Mouse (Mus musculus) heart, postnatal 10 days (tissue): ENCODE results near the gene C130026I21Rik. TPM values are rescaled to one million over a fixed set of nuclear protein-coding genes. Genes with fewer than 3 reads are reported as not detected.
"Not testable (repeated sequence)": the region's sequence is repeated elsewhere in the genome, so short reads cannot be mapped to it uniquely, and the experiment has no call there.

Source experiments
- DNase-seq, 2 experiments: peaks; one replicate each; pipeline ENCODE4 v3.0.0; 2021
- intact Hi-C: fragments of 180-260 bp; cut with DNase I; formaldehyde crosslinking; loops from one replicate; pipeline ENCODE4 v1.15.1; 2025
- total RNA-seq, 2 experiments: library from RNA; stranded (reverse); gene quantifications; 2 replicates each; pipeline ENCODE4 v1.2.3; 2021

The C130026I21Rik gene
- total RNA-seq, 2 experiments from 2014 or later: 0.45 TPM

- not testable (repeated sequence) for DNase-seq
Observed at GRCm38 (mm10) chr1:85133671-85134070, 136.7 kb downstream of the C130026I21Rik start.

GRCm38 (mm10) chr1:85121841-85122240 lies 148.5 kb downstream of the C130026I21Rik start:
- DNase-seq, intact Hi-C loops: not testable (repeated sequence)

More at GRCm38 (mm10) chr1:85133671-85134070, 136.7 kb downstream of the C130026I21Rik start:
- intact Hi-C loops: not testable (repeated sequence)

GRCm38 (mm10) chr1:85118341-85118740 lies 152.0 kb downstream of the C130026I21Rik start:
- DNase-seq, intact Hi-C loops: not testable (repeated sequence)

- DNase-seq, intact Hi-C loops: not testable (repeated sequence)
Observed at GRCm38 (mm10) chr1:85117537-85117936, 152.8 kb downstream of the C130026I21Rik start.

GRCm38 (mm10) chr1:85114666-85115402 lies 155.5 kb downstream of the C130026I21Rik start:
- intact Hi-C loops: not testable (repeated sequence)
- DNase-seq: peak in 1 of 2 experiments; percentile 25

- DNase-seq: not testable (repeated sequence)
Observed at GRCm38 (mm10) chr1:85114078-85114477, 156.3 kb downstream of the C130026I21Rik start.

GRCm38 (mm10) chr1:85112889-85113288 lies 157.5 kb downstream of the C130026I21Rik start:
- intact Hi-C loops: not testable (repeated sequence)

More at GRCm38 (mm10) chr1:85114078-85114477, 156.3 kb downstream of the C130026I21Rik start:
- intact Hi-C loops: not testable (repeated sequence)

GRCm38 (mm10) chr1:85112266-85112665 lies 158.1 kb downstream of the C130026I21Rik start:
- intact Hi-C loops, DNase-seq: not testable (repeated sequence)

More at GRCm38 (mm10) chr1:85112889-85113288, 157.5 kb downstream of the C130026I21Rik start:
- DNase-seq: not testable (repeated sequence)

GRCm38 (mm10) chr1:85111572-85111971 lies 158.8 kb downstream of the C130026I21Rik start:
- intact Hi-C loops, DNase-seq: not testable (repeated sequence)

- intact Hi-C loops, DNase-seq: not testable (repeated sequence)
Observed at GRCm38 (mm10) chr1:85110876-85111275, 159.5 kb downstream of the C130026I21Rik start.

- intact Hi-C loops, DNase-seq: not testable (repeated sequence)
Observed at GRCm38 (mm10) chr1:85109753-85110152, 160.6 kb downstream of the C130026I21Rik start, which contains the start of gene A530032D15Rik. TSS of gene A530032D15Rik (minus strand) at chr1:85109853.

GRCm38 (mm10) chr1:85106013-85106412 lies 164.4 kb downstream of the C130026I21Rik start:
- intact Hi-C loops, DNase-seq: not testable (repeated sequence)

- intact Hi-C loops, DNase-seq: not testable (repeated sequence)
Observed at GRCm38 (mm10) chr1:85105336-85105735, 165.0 kb downstream of the C130026I21Rik start.

- intact Hi-C loops, DNase-seq: not testable (repeated sequence)
Observed at GRCm38 (mm10) chr1:85101754-85102153, 168.6 kb downstream of the C130026I21Rik start.

GRCm38 (mm10) chr1:85099864-85100263 lies 170.5 kb downstream of the C130026I21Rik start, which contains the start of gene Gm10553:
TSS of gene Gm10553 (plus strand) at chr1:85100164.
- DNase-seq, intact Hi-C loops: not testable (repeated sequence)

GRCm38 (mm10) chr1:85099081-85099480 lies 171.3 kb downstream of the C130026I21Rik start:
- DNase-seq, intact Hi-C loops: not testable (repeated sequence)

- DNase-seq, intact Hi-C loops: not testable (repeated sequence)
Observed at GRCm38 (mm10) chr1:85093011-85093572, 177.3 kb downstream of the C130026I21Rik start.

- DNase-seq, intact Hi-C loops: not testable (repeated sequence)
Observed at GRCm38 (mm10) chr1:85092169-85092568, 178.2 kb downstream of the C130026I21Rik start.

- intact Hi-C loops, DNase-seq: not testable (repeated sequence)
Observed at GRCm38 (mm10) chr1:85086211-85086610, 184.2 kb downstream of the C130026I21Rik start.

GRCm38 (mm10) chr1:85084803-85085202 lies 185.6 kb downstream of the C130026I21Rik start:
- DNase-seq, intact Hi-C loops: not testable (repeated sequence)

GRCm38 (mm10) chr1:85073099-85073498 lies 197.3 kb downstream of the C130026I21Rik start:
- intact Hi-C loops, DNase-seq: not testable (repeated sequence)
